Mouse (Mus musculus): ENCODE measurements around the gene S1pr3. TPM values are rescaled to one million over a fixed set of nuclear protein-coding genes. Genes with fewer than 3 reads are reported as not detected.

The S1pr3 gene
- total RNA-seq, 2 experiments from 2014 or later = 23.7 to 24.8 TPM

GRCm38 (mm10) chr13:51404566-51404965 is 3.9 kb upstream of the S1pr3 start:
- no peak for DNase-seq (ENCODE audit: low spot score in 2 of 2)

- DNase-seq (ENCODE audit: low spot score in 2 of 2) = no peak
These were observed 2.6 kb upstream of the S1pr3 start for GRCm38 (mm10) chr13:51405731-51406320.

GRCm38 (mm10) chr13:51407541-51408217 is 760 bp upstream of the S1pr3 start:
- peak in 1 of 2 experiments; percentile 38 for DNase-seq (ENCODE audit: low spot score in 2 of 2)

- DNase-seq (ENCODE audit: low spot score in 2 of 2) = no peak
These were observed 1.6 kb downstream of the S1pr3 start for GRCm38 (mm10) chr13:51409936-51410481.

GRCm38 (mm10) chr13:51411243-51411642 is 2.8 kb downstream of the S1pr3 start:
- DNase-seq (ENCODE audit: low spot score in 2 of 2) = no peak

GRCm38 (mm10) chr13:51411696-51412430 is 3.4 kb downstream of the S1pr3 start:
- no peak for DNase-seq (ENCODE audit: low spot score in 2 of 2)

GRCm38 (mm10) chr13:51413461-51413860 is 5.0 kb downstream of the S1pr3 start:
- DNase-seq (ENCODE audit: low spot score in 2 of 2) = no peak

- no peak for DNase-seq (ENCODE audit: low spot score in 2 of 2)
These were observed 8.3 kb downstream of the S1pr3 start for GRCm38 (mm10) chr13:51416727-51417126.

GRCm38 (mm10) chr13:51417796-51418195 is 9.4 kb downstream of the S1pr3 start:
- no peak for DNase-seq (ENCODE audit: low spot score in 2 of 2)

GRCm38 (mm10) chr13:51418268-51418941 is 10.0 kb downstream of the S1pr3 start:
- DNase-seq (ENCODE audit: low spot score in 2 of 2) = peak; percentile 93 to 94

GRCm38 (mm10) chr13:51418942-51419451 is 10.6 kb downstream of the S1pr3 start:
- no peak for DNase-seq (ENCODE audit: low spot score in 2 of 2)

GRCm38 (mm10) chr13:51419501-51419900 is 11.1 kb downstream of the S1pr3 start:
- no peak for DNase-seq (ENCODE audit: low spot score in 2 of 2)

GRCm38 (mm10) chr13:51420861-51421260 is 12.4 kb downstream of the S1pr3 start:
- no peak for DNase-seq (ENCODE audit: low spot score in 2 of 2)

GRCm38 (mm10) chr13:51423647-51424046 is 15.2 kb downstream of the S1pr3 start:
- no peak for DNase-seq (ENCODE audit: low spot score in 2 of 2)

GRCm38 (mm10) chr13:51424647-51425046 is 16.2 kb downstream of the S1pr3 start:
- peak; percentile 45 to 71 for DNase-seq (ENCODE audit: low spot score in 2 of 2)

GRCm38 (mm10) chr13:51425662-51426443 is 17.4 kb downstream of the S1pr3 start:
- DNase-seq (ENCODE audit: low spot score in 2 of 2) = no peak

- DNase-seq (ENCODE audit: low spot score in 2 of 2) = no peak
These were observed 24.9 kb downstream of the S1pr3 start for GRCm38 (mm10) chr13:51433371-51433770.

GRCm38 (mm10) chr13:51434460-51434859 is 26.0 kb downstream of the S1pr3 start:
- DNase-seq (ENCODE audit: low spot score in 2 of 2) = no peak

- DNase-seq (ENCODE audit: low spot score in 2 of 2) = no peak
These were observed 26.7 kb downstream of the S1pr3 start for GRCm38 (mm10) chr13:51435146-51435545.

All from gastrocnemius, postnatal 4 days (tissue).